Mouse (Mus musculus) WW6 (cell line): ENCODE data around the gene Fgfr2.
"Not testable (repeated sequence)": the region's sequence is repeated elsewhere in the genome, so short reads cannot be mapped to it uniquely, and the experiment has no call there.

Source experiments
- DNase-seq: peaks from one replicate; pipeline ENCODE4 v3.0.0-alpha.2; 2013; ENCODE audit warnings: low read depth, low spot score

Gene Fgfr2

DNA sequence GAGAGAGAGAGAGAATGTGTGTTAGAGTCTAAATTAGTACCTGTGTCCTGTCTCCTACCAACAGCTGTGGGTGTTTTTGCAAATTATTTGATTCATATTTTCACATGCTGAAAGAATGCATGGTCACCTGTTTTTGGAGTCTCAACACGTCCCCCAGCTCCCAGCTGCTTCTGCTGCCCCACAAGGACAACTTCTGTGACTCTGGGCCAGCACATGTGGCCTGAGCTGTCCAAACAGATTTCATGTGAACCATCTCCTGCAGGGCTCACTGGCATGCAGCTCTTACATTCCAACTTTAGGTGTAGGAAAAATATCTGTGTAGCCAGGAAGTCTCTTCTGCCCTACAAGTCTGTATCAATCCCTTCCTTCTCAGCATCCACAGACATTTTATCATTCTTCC is 2494.5 kb downstream of the Fgfr2 start:
- no peak for DNase-seq

DNA sequence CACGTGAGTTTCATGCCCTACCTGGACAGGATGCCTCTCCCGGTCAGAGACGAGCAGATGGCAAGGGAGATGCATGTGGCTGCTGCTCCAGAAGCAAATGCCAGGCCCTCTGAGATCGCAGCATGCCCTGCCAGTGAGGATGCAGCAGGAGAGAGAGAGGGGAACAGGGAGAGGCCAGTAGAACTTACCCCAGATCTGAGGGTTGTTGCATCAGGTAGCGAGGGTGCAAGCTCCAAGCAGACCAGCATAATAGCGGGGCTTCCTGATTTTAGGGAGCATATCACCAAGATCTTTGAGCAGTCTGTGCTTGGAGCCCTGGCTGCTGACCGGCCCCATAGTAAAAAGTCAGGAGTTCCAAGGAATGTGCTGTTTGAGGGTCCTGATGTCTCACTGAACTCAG is 2497.8 kb downstream of the Fgfr2 start:
- no peak for DNase-seq

DNA sequence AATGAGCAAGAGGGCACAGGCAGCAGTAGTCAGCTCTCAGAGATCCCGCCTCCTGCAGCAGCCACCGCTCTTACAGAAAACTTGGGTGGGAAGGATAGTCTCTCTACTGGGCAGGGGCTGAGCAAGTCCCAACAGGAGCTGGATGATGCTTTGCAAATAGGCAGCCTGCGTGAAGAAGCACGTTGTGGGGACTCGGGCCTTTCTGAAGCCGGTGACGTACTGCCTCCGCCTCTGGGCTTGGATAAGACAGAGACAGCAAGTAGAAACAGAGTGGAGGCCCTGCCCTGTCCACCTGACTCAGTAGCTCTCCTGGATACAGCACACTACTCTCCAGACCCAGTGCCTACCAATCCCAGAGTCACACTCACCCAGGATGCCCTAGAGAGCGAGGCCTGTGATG is 2498.9 kb downstream of the Fgfr2 start:
- no peak for DNase-seq

DNA sequence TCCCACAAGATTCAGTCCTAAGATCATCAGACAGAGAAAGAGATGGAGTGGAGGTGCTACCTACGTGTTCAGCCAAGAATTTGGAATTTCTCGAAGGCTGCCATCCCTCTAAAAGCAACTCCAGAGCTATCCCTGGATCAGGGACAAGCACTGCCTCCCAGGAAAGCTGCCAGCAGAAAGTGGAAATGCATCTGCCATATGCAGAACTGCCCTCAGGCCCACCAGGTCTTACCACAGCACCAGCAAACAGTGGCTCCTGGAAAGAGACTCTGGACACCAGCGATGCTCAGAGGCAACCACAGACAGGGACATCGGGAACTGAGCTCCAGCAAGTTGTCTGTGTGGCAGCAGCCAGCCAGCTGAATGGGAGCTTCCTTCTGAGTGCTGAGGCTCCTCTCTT is 2500.8 kb downstream of the Fgfr2 start:
- no peak for DNase-seq

DNA sequence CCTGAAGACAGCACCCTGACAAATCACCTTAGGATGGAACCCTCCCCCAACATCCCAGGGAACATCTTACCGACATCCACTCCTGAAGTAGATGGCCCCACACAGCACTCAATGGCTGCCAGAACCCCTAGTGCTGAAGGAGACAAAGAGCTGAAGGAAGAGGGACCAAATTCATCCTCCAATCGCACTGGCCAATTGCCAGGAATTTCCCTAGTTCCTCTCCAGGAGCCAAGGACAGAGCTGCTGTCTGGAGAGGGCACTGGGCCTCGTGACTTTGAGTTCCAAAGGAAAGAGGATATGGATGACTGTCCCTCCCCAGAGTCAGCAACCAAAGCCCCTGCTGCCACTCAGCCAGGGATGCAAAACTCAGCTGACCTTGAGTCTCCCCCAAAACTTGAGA is 2501.2 kb downstream of the Fgfr2 start:
- no peak for DNase-seq

DNA sequence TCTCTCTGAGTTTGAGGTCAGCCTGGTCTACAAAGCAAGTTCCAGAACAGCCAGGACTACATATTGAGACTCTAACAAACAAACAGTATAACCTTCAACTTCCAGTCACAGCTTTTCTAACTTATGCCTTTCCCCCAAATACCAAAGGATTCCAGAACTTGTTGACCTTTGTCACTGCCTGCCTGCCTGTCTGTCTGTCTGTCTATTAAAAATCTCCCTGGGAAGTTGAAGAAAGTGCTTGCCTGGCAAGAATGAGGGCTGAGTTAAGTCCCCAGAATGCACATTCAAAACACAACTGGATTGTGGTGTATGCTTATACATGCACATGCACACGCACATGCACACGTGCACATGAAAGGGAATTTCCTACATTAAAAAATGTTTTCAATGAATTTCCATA is 2502.1 kb downstream of the Fgfr2 start:
- DNase-seq = no peak

DNA sequence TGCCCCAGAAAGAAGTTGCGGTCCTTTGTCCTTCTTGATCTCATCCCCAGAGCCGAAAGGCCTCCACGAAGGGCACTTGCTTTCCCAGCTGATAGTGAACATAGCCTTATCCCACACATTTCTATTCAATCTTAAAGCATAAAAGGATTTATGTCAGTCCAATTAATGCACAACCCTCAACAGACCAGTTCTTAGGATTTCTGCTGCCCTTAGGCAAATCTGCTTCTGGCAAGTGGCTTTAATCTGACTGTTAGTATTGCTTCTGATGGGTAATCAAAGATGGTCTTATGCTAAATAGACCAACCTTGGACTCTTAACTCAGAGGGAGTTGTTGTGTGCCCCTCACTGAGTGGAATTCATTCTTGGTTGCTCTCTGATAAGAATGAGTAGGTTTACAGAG is 2505.6 kb downstream of the Fgfr2 start:
- DNase-seq = no peak

DNA sequence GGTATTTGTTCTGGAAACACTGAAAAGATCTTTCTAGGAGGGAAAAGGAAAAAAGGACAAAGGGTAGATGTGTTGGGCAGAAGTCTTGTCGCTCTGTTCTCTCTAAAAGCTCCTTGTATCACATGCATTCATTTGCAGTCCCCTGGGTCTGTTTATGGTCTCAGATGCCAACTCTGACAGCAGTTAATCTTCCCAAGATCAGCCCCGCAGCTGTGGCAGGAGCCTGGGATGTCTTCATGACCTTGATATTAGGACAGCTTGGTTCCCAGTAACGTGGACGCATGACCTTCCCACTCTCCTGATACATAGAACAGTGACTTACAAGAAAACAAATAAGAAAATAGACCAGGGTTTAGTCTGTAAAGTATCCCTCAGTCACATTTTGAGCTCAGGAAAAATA is 2509.2 kb downstream of the Fgfr2 start:
- no peak for DNase-seq

DNA sequence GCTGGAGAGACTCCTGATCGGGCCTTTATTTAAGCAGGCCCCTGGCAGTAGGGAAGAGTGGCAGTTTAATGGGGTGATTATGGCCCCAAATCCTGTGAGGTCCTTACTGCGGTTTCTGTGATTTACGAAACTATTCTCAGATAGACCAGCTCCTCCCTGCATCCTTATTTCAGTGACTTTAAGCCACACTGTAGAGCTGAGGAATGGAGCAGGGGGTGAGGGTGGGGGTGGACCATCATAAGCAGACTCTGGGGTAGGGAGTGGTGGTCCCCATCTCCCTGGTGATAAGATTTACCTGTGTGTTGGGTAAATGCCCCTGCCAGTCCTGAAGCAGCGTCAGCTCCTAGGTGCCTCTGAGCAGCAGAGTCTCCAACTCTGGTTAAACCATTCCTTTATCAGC is 2516.2 kb downstream of the Fgfr2 start:
- no peak for DNase-seq

DNA sequence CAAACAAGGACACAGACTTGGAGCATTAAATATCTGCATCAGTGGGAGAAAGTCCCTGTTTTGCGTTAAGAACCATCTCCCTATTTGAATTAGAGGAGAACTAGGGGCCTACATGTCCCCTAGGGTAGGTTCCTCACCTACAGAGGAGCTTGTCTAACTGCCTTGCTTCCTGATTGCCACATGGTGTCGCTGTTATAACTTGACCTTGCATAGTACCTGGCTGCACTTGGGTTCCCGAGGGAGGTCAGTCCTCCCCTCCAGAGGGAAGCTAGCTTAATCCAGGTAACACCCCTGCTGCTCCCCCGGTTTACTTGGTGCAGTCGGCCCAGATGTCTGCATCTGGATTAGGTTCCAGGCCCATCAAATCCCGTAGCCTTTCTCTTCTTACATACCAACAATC is 2518.0 kb downstream of the Fgfr2 start:
- peak; percentile 46 for DNase-seq

DNA sequence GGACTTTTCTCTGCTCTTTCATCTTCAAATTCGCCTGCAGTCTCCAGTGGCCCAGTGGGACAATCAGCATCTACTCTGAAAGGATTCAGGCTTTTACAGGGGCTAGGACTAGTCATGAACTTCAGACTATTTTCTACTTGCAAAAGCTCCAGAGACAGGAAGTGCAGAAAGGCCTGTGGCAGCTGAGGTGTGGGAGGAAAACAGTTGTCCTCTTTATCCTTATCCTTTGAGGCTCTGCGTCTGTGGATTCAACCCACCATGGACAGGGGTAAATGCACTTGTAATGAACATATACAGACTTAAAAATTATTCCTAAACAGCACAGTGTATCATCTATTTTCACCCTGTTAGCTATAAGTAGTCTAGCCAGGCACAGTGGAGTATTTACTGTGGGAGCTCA is 2518.8 kb downstream of the Fgfr2 start:
- DNase-seq = no peak

DNA sequence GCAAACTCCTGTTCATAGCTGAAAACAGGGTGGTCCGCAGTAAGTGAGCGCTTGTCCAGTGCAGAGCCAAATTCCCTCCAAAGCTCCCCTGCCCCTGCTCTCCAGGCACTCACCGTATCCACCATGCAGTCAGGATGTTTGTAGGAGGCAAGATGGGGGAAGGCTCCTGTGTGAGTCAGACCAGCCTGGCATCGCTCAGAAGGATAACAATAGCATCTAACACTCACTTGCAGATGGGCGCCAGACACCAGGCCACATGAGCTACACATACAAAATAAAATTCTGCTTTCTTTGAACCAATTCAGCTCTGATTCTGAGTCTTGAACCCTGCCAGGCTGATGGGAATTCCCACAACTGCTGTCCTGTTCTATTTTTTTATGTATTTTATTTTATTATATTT is 2519.6 kb downstream of the Fgfr2 start:
- no peak for DNase-seq

DNA sequence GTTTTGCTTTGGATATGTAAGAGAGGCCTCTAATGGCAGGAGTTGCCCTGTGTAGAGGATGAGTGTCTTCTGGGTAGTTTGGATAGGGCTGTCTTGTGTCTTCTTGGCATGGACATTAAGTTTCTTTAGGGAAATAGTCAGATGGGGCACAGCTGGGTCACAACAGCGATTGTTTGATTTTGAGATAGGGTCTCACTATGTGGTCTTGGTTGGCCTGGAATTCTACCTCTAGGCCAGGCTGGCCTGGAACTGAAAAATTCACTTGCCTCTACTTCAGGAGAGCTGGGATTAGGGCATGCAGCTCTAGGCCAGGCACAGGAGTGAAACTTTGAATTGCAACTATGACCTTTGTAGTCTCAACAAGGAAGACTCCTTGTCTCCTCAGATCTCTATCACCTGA is 2520.3 kb downstream of the Fgfr2 start:
- no peak for DNase-seq

DNA sequence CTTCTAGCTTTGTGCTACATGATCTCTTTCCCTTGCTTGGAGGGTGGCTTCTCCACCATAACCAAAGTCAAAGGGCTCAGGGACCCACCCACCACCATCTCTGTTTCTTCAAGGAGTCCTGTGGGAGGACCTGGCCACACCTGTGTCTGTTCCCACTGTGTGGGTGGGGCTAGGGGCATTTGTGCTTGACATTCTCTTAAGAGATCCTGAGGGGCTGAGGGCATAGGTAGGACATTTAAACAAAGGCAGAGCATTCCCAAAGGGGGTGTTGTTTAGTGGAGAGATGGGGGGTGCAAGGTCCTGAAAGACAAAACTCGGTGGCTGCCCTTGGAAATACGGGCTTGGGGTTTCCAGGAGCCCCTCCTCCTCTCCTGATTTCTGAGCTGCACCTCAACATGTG is 2522.6 kb downstream of the Fgfr2 start:
- peak; percentile 61 for DNase-seq

DNA sequence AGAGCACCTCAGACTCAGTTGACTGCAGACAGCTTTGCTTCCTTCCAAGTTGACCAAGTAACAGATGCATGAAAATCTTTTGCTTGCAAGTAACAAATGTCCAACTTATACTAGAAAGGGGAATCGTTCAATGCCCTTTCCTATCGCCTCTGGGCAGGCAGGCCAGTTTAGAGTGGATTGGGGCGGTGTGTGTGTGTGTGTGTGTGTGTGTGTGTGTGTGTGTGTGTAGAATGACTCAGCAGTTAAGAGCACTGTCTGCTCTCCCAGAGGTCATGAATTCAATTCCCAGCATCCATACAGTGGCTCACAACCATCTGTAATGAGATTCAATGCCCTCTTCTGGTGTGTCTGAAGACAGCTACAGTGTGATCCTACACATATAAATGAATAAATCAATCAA is 2523.1 kb downstream of the Fgfr2 start:
- DNase-seq = no peak

DNA sequence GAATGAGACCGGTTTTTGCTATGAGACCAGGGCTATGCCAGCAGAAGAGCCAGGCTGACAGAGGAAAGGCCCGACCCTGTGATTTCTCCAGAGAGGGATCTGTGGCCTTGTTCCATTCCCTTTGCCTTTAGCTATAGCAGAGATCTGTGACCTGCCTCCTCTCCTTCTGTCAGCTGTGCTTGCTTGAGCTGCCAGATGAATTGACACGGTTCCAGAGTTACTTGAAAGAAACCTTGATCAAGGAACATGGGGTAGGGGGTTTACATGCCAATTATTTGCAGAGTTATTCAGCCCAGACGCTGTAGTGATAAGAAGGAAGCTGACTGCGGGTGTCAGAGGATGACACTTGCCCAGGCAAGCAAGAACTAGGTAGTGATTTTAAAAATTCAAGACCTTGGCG is 2525.6 kb downstream of the Fgfr2 start:
- no peak for DNase-seq

DNA sequence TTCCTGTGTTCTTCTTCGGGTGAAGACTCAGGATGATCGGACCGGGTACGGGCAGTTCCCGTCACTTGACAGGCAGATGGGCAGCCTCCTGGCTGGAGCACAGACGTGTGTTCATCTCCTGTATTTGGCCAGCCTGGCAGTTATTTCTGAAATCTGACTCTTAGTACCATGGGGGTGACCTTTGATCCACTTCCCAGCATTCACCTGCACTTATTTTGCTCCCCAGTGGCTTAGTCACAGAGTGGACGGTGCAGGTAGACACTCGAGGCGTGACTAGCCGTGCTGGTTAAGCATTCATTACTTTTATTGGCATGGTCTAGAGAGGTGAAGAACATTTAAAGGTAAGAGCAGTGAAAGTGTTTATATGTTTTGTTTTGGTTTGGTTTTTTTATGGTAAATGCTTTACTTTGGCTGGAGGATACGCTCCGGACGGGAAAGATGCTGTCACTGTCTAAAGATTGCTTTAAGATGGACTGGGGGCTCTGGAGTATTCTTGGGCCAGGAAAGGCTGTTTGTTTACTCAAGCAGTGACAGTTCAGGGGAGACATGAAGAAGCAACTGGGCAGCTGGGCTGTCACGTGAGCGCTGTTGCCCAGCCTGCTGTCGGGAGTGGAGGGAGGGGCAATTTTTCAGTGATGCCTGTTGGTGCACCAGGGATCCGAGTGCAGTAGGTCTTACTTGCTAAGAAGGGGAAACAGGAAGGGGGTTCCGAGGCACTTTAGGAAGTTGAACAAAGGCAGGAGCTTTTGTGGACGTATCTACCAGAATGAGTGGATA is 2526.9 kb downstream of the Fgfr2 start:
- DNase-seq = not testable (repeated sequence)

DNA sequence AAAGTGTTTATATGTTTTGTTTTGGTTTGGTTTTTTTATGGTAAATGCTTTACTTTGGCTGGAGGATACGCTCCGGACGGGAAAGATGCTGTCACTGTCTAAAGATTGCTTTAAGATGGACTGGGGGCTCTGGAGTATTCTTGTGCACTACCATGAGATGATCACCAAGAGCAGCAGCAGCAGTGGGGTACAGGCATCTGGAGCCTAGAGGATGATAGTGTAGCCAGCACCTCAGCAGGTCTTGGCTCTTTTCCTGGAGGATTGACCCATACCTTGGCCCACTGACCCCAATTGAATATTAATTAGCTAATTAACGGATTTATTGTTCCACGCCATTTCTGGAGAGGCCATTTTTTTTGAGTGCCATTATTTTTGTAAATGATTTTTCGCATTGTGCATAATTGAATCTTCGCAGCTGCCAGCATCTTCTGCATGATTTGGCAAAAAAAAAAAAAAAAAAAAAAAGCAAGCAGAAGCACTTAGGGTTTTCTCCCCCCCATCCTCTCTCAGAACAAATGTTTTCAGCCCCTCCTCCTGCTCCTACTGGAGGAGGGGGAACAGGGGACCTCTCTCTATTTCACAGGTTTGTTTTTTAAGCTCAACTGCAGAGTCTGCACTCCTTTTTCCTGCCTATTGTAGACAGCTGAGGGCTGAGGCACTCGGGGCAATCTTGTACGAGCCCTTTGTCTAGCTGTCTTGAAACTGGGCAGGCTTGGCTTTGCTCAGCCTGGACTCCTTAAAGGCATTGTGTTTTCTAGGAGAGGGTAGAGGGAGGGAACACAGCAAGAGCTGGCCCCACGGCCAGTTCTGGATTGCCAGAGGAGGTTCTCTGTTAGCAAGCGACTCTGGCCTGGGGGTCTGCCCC is 2529.5 kb downstream of the Fgfr2 start:
- not testable (repeated sequence) for DNase-seq

DNA sequence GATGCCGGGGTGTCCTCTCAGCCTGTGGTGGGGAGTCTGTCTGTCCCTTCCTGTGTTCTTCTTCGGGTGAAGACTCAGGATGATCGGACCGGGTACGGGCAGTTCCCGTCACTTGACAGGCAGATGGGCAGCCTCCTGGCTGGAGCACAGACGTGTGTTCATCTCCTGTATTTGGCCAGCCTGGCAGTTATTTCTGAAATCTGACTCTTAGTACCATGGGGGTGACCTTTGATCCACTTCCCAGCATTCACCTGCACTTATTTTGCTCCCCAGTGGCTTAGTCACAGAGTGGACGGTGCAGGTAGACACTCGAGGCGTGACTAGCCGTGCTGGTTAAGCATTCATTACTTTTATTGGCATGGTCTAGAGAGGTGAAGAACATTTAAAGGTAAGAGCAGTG is 2530.2 kb downstream of the Fgfr2 start:
- not testable (repeated sequence) for DNase-seq

DNA sequence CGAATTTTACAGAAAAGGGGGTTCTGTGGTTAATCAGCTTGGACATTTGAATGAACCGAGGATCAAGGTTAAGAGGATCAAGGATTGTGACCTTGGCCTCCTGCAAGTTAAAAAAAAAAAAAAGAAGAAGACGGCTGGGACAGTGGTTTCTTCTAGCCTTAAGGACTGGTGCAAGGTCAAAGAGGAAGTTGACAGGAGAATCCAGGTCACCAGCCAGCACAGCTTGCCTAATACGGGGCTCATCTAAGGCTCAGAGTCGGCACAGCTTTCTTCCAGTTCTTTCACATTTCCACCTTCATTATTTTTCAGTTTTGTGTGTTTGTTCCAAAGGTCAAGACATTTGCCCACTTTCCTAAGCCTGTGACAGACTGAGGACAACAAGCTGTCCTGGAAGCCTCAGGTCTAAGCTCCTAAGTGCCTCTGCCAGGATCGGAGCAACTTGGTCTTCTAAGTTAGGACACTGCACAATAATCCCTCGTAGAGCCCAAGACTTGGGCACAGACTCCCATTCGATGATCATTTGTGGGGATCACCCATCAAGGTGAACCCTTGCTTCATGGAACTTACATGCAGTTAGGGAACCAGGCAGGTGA is 2532.2 kb downstream of the Fgfr2 start:
- no peak for DNase-seq

DNA sequence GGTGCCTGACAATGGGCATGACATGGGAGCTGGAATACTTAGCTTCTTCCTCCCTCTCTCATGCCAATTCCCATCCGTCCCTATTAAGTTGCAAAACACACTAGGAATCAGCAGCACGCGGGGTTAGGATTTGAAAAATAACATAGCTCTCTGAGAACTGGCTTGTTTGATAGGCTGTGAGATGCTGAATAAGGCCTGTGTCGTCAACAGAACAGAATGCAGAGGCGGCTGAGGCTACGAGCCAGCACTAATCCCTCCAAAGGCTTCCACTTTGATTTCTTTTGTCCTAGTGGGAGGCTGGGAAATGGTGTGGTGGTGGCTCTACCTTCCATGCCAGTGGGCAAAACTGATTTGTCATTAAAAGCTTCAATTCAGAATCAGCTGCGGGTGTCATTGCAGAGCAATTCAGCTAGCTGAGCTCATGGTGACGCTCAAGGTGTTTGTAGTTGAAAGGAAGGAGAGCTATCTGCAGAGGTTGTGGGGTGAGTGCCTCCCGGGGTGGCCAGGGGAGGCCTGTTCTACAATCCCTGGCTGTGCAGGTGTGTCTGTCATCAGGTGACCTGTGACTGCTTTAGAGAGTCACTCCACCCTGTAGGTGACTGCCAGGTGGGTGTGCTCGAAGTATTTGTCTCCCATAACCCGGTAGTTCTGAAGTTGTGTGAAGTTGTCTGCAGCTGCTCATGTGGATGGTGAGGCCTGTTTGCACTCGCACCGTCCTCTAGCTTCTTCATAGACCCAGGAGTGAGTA is 2532.9 kb downstream of the Fgfr2 start:
- DNase-seq = no peak

DNA sequence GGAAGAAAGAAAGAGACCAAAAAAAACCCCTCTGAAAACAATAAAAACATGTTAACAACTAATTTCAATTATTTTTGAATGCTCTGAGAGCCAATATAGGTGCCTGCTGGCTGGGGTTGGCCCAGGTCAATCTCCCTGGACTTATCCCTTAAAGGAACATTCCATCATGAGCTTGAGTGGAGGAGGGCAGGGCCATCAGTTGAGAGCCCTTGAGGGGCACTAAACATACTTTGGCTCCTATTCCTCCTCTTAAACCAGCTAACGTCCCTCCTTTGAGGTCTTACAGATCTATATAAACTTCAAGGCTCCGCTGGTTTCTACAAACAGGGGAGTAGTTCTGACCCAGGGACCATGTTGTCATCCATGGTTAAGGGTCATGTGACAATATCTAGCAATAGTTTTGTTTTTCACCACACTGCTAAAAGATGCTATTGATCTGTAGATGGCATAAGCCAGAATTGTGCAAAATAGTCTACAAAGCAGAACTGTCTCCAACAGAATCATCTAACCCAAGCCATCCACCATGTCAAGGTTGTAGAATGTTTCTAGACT is 2536.6 kb downstream of the Fgfr2 start:
- no peak for DNase-seq
